Mouse (Mus musculus) urinary bladder, postnatal 25 days (tissue): ENCODE measurements at regions not wholly inside any gene's neighbourhood (a gene's known extent, or its start where the extent isn't known, plus 50 kb on each side); places are given as distances from the start of the nearest gene placed in this dataset.

ENCODE experiments used
- DNase-seq: peaks from one replicate; pipeline ENCODE4 v3.0.0; 2022; ENCODE audit warnings: low spot score

GRCm38 (mm10) chr1:169155484-169156459 lies 375.5 kb downstream of the Nuf2 start:
- DNase-seq: no peak

GRCm38 (mm10) chr1:169142216-169142615 lies 389.0 kb downstream of the Nuf2 start:
- no peak for DNase-seq

- no peak for DNase-seq
Observed at GRCm38 (mm10) chr1:169140056-169140455, 391.2 kb downstream of the Nuf2 start.

GRCm38 (mm10) chr1:169139507-169139906 lies 391.8 kb downstream of the Nuf2 start:
- no peak for DNase-seq

GRCm38 (mm10) chr1:169139184-169139486 lies 392.1 kb downstream of the Nuf2 start:
- no peak for DNase-seq

GRCm38 (mm10) chr1:169138404-169139183 lies 392.7 kb downstream of the Nuf2 start:
- no peak for DNase-seq

- DNase-seq: no peak
Observed at GRCm38 (mm10) chr1:169135542-169135941, 395.7 kb downstream of the Nuf2 start.

- DNase-seq: no peak
Observed at GRCm38 (mm10) chr1:169103669-169104068, 427.6 kb downstream of the Nuf2 start.

- DNase-seq: no peak
Observed at GRCm38 (mm10) chr1:169103113-169103512, 428.2 kb downstream of the Nuf2 start.

- DNase-seq: no peak
Observed at GRCm38 (mm10) chr1:169099221-169099620, 432.0 kb downstream of the Nuf2 start.

GRCm38 (mm10) chr1:169096737-169097136 lies 434.5 kb downstream of the Nuf2 start:
- no peak for DNase-seq

GRCm38 (mm10) chr1:169093602-169094354 lies 437.5 kb downstream of the Nuf2 start:
- no peak for DNase-seq

GRCm38 (mm10) chr1:169086032-169086431 lies 445.2 kb downstream of the Nuf2 start:
- no peak for DNase-seq

- DNase-seq: no peak
Observed at GRCm38 (mm10) chr1:169080686-169081085, 450.6 kb downstream of the Nuf2 start.

GRCm38 (mm10) chr1:169077228-169077627 lies 454.0 kb downstream of the Nuf2 start:
- DNase-seq: no peak

GRCm38 (mm10) chr1:169076006-169076405 lies 455.3 kb downstream of the Nuf2 start:
- no peak for DNase-seq

- DNase-seq: no peak
Observed at GRCm38 (mm10) chr1:169071366-169071765, 459.9 kb downstream of the Nuf2 start.

- no peak for DNase-seq
Observed at GRCm38 (mm10) chr1:169069647-169070046, 461.6 kb downstream of the Nuf2 start.

GRCm38 (mm10) chr1:169066795-169067194 lies 464.5 kb downstream of the Nuf2 start:
- DNase-seq: no peak

GRCm38 (mm10) chr1:169060627-169061026 lies 470.6 kb downstream of the Nuf2 start:
- DNase-seq: no peak

GRCm38 (mm10) chr1:169060145-169060544 lies 471.1 kb downstream of the Nuf2 start:
- no peak for DNase-seq

- DNase-seq: no peak
Observed at GRCm38 (mm10) chr1:169051863-169052257, 479.4 kb downstream of the Nuf2 start.
